Mouse (Mus musculus) liver, embryonic 14.5 days (tissue): ENCODE results near the gene Ampd3. TPM values are rescaled to one million over a fixed set of nuclear protein-coding genes. Genes with fewer than 3 reads are reported as not detected.

Experiments
- ATAC-seq: fragments of 200-750 bp; cut with Nextera tagmentation; 2 replicates; pipeline ENCODE4 v1.8.0; 2017; ENCODE audit warnings: moderate number of reproducible peaks, mild to moderate bottlenecking, moderate library complexity; ENCODE audit not compliant: insufficient read depth
- DNase-seq, 3 experiments: peaks; one replicate each; pipeline ENCODE4 v3.0.0-alpha.2; 2012 to 2013; ENCODE audit warnings: low read depth in 3 of 3, low spot score in 3 of 3
- H3K27ac ChIP-seq: fragments of 300-500 bp; sonication (generic); 2 replicates; pipeline ENCODE4 v1.5.1; 2014; ENCODE audit warnings: moderate library complexity, mild to moderate bottlenecking, control low read depth, inconsistent platforms
- H3K27me3 ChIP-seq: fragments of 300-500 bp; sonication (generic); 2 replicates; pipeline ENCODE4 v1.6.1; 2014; ENCODE audit warnings: mild to moderate bottlenecking, low read length, moderate library complexity; ENCODE audit not compliant: control insufficient read depth, insufficient read depth
- H3K36me3 ChIP-seq: fragments of 300-500 bp; sonication (generic); replicated peaks from 2 replicates; pipeline ENCODE4 v1.6.1; 2014; ENCODE audit warnings: low read depth; ENCODE audit not compliant: control insufficient read depth, insufficient read depth
- H3K4me1 ChIP-seq, 2 experiments: fragments of 200-500 bp in 1 of 2; fragments of 300-500 bp in 1 of 2; sonication (generic) in 1 of 2; replicated peaks; 2 replicates each; pipeline ENCODE4 v1.6.1; 2012 to 2014; ENCODE audit warnings: antibody characterized with exemption in 1 of 2, inconsistent platforms in 1 of 2, low read length in 1 of 2; ENCODE audit not compliant: control insufficient read depth in 2 of 2, insufficient read depth in 2 of 2
- H3K4me2 ChIP-seq: fragments of 300-500 bp; sonication (generic); 2 replicates; pipeline ENCODE4 v1.6.1; 2014; ENCODE audit warnings: low read depth, mild to moderate bottlenecking, control low read depth, moderate library complexity
- H3K4me3 ChIP-seq, 2 experiments: fragments of 200-500 bp in 1 of 2; fragments of 300-500 bp in 1 of 2; sonication (generic) in 1 of 2; 2 replicates each; pipeline ENCODE4 v1.5.1; 2012 to 2014; ENCODE audit warnings: low read depth in 2 of 2, low read length in 2 of 2, mild to moderate bottlenecking in 2 of 2, control low read depth in 1 of 2, inconsistent platforms in 1 of 2, moderate library complexity in 1 of 2; ENCODE audit not compliant: insufficient read depth in 1 of 2
- H3K9ac ChIP-seq: fragments of 300-500 bp; sonication (generic); replicated peaks from 2 replicates; pipeline ENCODE4 v1.6.1; 2014; ENCODE audit warnings: mild to moderate bottlenecking, control low read depth, moderate library complexity
- H3K9me3 ChIP-seq: fragments of 300-500 bp; sonication (generic); 2 replicates; pipeline ENCODE4 v1.6.1; 2016; ENCODE audit warnings: low read length, mixed read lengths; ENCODE audit not compliant: control insufficient read depth
- CTCF ChIP-seq: IDR thresholded peaks from 2 replicates; pipeline ENCODE4 v1.5.1; 2016; ENCODE audit warnings: antibody characterized with exemption, low read depth, control low read depth
- EP300 ChIP-seq: IDR thresholded peaks from 2 replicates; pipeline ENCODE4 v1.6.1; 2016; ENCODE audit warnings: antibody characterized with exemption, low read depth
- WGBS: fragments of 180-500 bp; shearing (Covaris S2); extraction: QIAGEN DNeasy Blood & Tissue Kit; methylation state at CpG from one replicate; pipeline ENCODE4 v1.1.7; 2014; ENCODE audit not compliant: insufficient replicate concordance; 5-methylcytosine and 5-hydroxymethylcytosine counted together
- polyA plus RNA-seq, 2 experiments: library from polyadenylated mRNA; depleted of rRNA in 1 of 2; stranded (reverse) in 1 of 2; unstranded in 1 of 2; fragments of >200 nt; fragmentation: Nextera tagmentation in 1 of 2; extraction: Ambion mirVana in 1 of 2; gene quantifications; 2 replicates each; pipeline versions ENCODE4 v1.2.1 to v1.2.3; 2012 to 2014

The Ampd3 gene
- polyA plus RNA-seq, 2 experiments: 21.9 to 28.6 TPM

DNA sequence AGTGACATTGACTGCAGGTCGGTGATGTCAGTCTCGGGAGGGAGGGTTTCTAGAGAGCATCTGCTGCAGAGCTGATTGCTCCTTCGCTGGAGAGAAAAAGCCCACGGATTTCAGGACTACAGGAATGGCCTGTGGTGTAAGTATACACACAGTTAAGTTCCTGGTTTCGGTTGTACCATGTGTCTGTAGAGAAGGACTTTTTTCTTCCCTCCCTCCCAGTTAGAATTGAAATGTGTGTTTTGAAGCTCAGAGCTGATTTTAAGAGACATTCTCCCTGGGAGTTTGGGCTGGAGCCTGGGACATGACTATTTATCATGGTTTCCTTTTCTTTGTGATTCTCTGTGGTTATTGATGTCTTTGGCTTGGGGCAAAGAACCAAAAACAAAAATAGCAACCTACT is 28.2 kb upstream of the Ampd3 start:
- Histone ChIP-seq H3K27ac (no peak overlapping the region), H3K4me1 (no peaks in the 10 kb centered on the region), H3K4me3 (no peak overlapping the region), H3K9ac (no peak overlapping the region), H3K27me3 (no peaks in the 10 kb centered on the region), H3K9me3 (no peaks in the 10 kb centered on the region), H3K4me2 (no peak overlapping the region), H3K36me3 (no peaks in the 10 kb centered on the region)
- ATAC-seq (no peak), DNase-seq (no peak)
- TF ChIP-seq EP300 (no peak), CTCF (no peak)
- WGBS: 44% methylated on average over 5 of the region's 5 CpGs

DNA sequence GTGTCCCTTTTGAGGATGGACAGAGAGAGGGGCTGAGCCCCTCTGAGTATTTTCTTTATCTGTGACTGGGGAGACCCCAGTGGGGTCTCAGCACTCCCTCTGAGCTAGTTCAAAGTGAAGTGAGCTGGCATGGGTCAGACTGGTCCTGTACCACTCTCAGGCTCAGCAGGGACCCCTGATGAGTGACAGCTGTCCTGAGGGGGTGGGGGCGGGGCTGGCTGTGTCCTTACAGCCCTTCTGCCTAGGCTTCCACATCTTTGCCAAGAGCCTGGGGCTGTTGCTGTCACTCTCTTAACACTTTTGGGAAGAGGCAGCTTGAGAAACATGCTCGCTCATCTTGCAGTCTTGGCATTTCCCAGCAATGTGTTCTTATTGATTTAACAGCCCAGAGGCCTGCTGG is 27.8 kb upstream of the Ampd3 start:
- Histone ChIP-seq H3K9ac (no peak overlapping the region), H3K4me2 (no peak overlapping the region), H3K36me3 (no peaks in the 10 kb centered on the region), H3K4me1 (no peaks in the 10 kb centered on the region), H3K9me3 (no peaks in the 10 kb centered on the region), H3K27me3 (no peaks in the 10 kb centered on the region), H3K4me3 (no peak overlapping the region), H3K27ac (no peak overlapping the region)
- TF ChIP-seq CTCF: no peak
- TF ChIP-seq EP300: no peak
- no peak for DNase-seq
- ATAC-seq: no peak
- 62% methylated on average over 2 of the region's 2 CpGs for WGBS

DNA sequence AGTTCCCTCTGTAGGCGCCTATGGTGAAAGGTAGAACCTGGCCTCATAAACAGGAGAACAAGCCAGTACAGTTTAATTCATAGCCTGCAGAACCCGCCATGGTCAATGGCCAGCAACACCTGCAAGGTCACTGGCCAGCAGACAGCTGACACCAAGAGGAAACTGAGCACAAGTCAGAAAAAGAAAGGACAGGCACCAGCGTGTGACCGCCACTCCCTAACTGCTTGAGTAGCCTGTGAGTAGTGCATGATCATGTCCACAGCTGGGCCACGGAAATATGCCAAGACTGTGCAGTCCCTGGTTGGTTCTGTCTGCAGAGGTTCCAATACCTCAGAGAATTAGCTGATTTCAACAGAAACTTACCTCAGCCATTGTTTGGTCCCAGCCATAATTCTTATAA is 26.0 kb upstream of the Ampd3 start:
- TF ChIP-seq EP300 (no peak), CTCF (no peak)
- Histone ChIP-seq H3K9me3 (no peaks in the 10 kb centered on the region), H3K4me1 (no peaks in the 10 kb centered on the region), H3K9ac (no peak overlapping the region), H3K36me3 (no peaks in the 10 kb centered on the region), H3K4me3 (no peak overlapping the region), H3K27me3 (no peaks in the 10 kb centered on the region), H3K4me2 (no peak overlapping the region), H3K27ac (no peak overlapping the region)
- 59% methylated on average over 5 of the region's 5 CpGs for WGBS
- ATAC-seq (no peak), DNase-seq (no peak)

DNA sequence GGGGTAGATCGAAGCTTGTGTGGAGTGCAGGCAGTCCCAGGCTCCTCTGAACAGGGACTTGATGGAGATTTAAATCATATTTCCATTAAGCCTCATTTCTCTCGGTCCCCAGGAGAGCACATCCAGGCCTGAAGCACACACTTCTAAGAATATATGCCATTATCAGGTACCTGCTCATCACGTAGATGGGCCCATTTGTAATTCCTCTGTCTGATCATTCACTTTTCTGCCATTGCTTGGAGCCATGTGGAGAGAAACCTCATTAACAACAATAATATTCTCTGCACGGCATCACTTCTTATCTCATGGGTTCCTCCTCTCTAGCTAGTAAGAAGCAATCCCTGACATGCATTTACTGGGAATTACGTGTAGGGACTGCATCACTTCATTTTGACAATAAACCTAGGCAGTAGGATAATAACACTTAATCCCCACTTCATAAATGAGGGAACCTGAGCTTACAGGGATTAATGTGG is 21.9 kb upstream of the Ampd3 start:
- no peak overlapping the region for H3K9ac ChIP-seq

DNA sequence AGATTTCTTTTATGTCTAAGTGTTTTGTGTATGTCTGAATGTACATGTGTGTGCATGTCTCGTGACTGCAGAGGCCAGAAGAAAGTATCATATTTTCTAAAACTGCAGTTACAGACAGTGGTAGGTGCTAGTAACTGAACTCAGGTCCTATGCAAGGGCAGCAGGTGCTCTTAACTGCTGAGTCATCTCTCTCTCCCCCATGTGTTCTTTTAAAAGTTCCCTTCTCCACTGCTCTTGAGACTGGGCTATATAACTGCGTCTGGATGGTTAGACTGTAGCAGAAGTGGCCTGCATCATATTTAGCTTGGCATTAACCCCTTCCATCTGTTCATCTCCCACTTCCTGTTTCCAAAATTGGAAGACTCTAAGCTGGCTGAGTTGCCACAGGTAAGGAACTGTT is 21.2 kb upstream of the Ampd3 start:
- H3K27me3 ChIP-seq: no peaks in the 10 kb centered on the region
- no peak for ATAC-seq
- 38% methylated on average over 2 of the region's 2 CpGs for WGBS

More for the DNA sequence above, 21.9 kb upstream of the Ampd3 start:
- 68% methylated on average over 5 of the region's 5 CpGs for WGBS
- no peak overlapping the region for H3K4me2 ChIP-seq
- H3K9me3 ChIP-seq: no peaks in the 10 kb centered on the region
- H3K27ac ChIP-seq: no peak overlapping the region
- H3K36me3 ChIP-seq: no peaks in the 10 kb centered on the region
- ATAC-seq: no peak
- DNase-seq: no peak
- no peaks in the 10 kb centered on the region for H3K4me1 ChIP-seq
- no peak overlapping the region for H3K4me3 ChIP-seq
- TF ChIP-seq CTCF (no peak), EP300 (no peak)
- no peaks in the 10 kb centered on the region for H3K27me3 ChIP-seq

More for the DNA sequence above, 21.2 kb upstream of the Ampd3 start:
- H3K9me3 ChIP-seq: no peaks in the 10 kb centered on the region
- H3K4me1 ChIP-seq: no peaks in the 10 kb centered on the region
- DNase-seq: no peak
- H3K36me3 ChIP-seq: no peaks in the 10 kb centered on the region
- H3K4me3 ChIP-seq: no peak overlapping the region
- no peak overlapping the region for H3K4me2 ChIP-seq
- H3K9ac ChIP-seq: no peak overlapping the region
- TF ChIP-seq EP300 (no peak), CTCF (no peak)
- H3K27ac ChIP-seq: no peak overlapping the region
